Mouse (Mus musculus): ENCODE results near the gene Gm14525. TPM values are rescaled to one million over a fixed set of nuclear protein-coding genes. Genes with fewer than 3 reads are reported as not detected.
"Not testable (repeated sequence)": the region's sequence is repeated elsewhere in the genome, so short reads cannot be mapped to it uniquely, and the experiment has no call there.

Gm14525 gene
- total RNA-seq (2022): not detected

DNA sequence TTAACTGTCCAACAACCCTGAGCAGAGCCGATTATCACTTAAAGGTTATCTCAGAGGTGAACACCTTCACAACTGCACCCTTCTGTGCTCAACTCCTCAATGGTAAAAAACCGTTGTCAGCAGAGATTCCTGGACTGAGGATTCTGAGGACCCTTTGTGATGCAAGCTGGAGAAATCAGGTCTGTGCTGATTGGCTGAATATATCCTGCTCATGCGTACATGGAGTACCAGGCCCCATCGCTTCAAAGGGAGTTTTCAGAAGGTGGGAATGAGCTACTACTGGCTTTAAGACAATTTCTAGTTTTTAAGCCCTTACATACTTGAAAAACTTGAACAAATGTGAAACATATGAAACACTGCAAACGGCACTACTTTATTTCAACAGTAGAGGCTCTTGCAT is at the start of gene Gm14525:
Gene Gm14525, minus strand, starts transcription at position 101 of the 400 bp plus-strand sequence.
- not testable (repeated sequence) for DNase-seq (ENCODE audit: low spot score in 2 of 2)

Other genes with a start within 250 kb of the Gm14525 start
- not detected for gene Slx, start 157.1 kb downstream of the Gm14525 start, total RNA-seq (2022)
- not detected for gene Gm6121, start 233.1 kb upstream of the Gm14525 start, total RNA-seq (2022)

All from gastrocnemius, adult 8-10 months (tissue).